Mouse (Mus musculus) small intestine, adult 2 months (tissue): ENCODE data around the gene Rarres2. TPM values are rescaled to one million over a fixed set of nuclear protein-coding genes. Genes with fewer than 3 reads are reported as not detected.

Experiments
- H3K27ac ChIP-seq: fragments of 200-500 bp; 2 replicates; pipeline ENCODE4 v1.5.1; 2012; ENCODE audit warnings: low read depth, low read length, control low read depth, inconsistent platforms; ENCODE audit not compliant: insufficient read depth
- H3K27me3 ChIP-seq: fragments of 200-500 bp; 2 replicates; pipeline ENCODE4 v1.6.1; 2012; ENCODE audit warnings: mild to moderate bottlenecking, moderate library complexity, low read length, inconsistent platforms; ENCODE audit not compliant: control insufficient read depth, insufficient read depth
- H3K36me3 ChIP-seq: fragments of 200-500 bp; 2 replicates; pipeline ENCODE4 v1.6.1; 2012; ENCODE audit warnings: mild to moderate bottlenecking, low read length, control low read depth, inconsistent platforms; ENCODE audit not compliant: control insufficient read depth, insufficient read depth
- H3K4me1 ChIP-seq: fragments of 200-500 bp; 2 replicates; pipeline ENCODE4 v1.6.1; 2012; ENCODE audit warnings: low read length, inconsistent platforms, mixed read lengths; ENCODE audit not compliant: control insufficient read depth, insufficient read depth, insufficient read length
- H3K4me3 ChIP-seq: fragments of 200-500 bp; 2 replicates; pipeline ENCODE4 v1.5.1; 2012; ENCODE audit warnings: low read depth, mild to moderate bottlenecking, control low read depth, inconsistent platforms, low read length, moderate library complexity
- CTCF ChIP-seq: fragments of 200-500 bp; IDR thresholded peaks from 2 replicates; pipeline ENCODE4 v1.5.1; 2012; ENCODE audit warnings: low read depth, mild to moderate bottlenecking, control low read depth, inconsistent platforms, low read length, moderate library complexity, mixed read lengths; ENCODE audit not compliant: insufficient replicate concordance, insufficient read length; ENCODE audit errors: extremely low read depth
- POLR2A ChIP-seq: fragments of 200-500 bp; IDR thresholded peaks from 2 replicates; pipeline ENCODE4 v1.6.1; 2012; ENCODE audit warnings: low read depth, mild to moderate bottlenecking, control low read depth, inconsistent platforms, low read length, moderate library complexity
- WGBS: fragments of 180-500 bp; shearing (Covaris S2); methylation state at CpG from one replicate; pipeline ENCODE4 v1.1.7; 2018; 5-methylcytosine and 5-hydroxymethylcytosine counted together
- polyA plus RNA-seq: library from polyadenylated mRNA; depleted of rRNA; stranded (reverse); fragments of >200 nt; gene quantifications from 2 replicates; pipeline ENCODE4 v1.2.3, GENCODE M21; 2012

The Rarres2 gene
- polyA plus RNA-seq, 1 experiment = 39.8 TPM

GRCm38 (mm10) chr6:48568036-48568984 is 4.3 kb downstream of the Rarres2 start:
- Histone ChIP-seq H3K4me1 (peaks cover 23% of the 10 kb centered on the region), H3K4me3 (peak overlapping the region; percentile 10; the same call in 1 of the 2 replicates), H3K36me3 (no peaks in the 10 kb centered on the region), H3K27ac (no peak overlapping the region), H3K27me3 (no peaks in the 10 kb centered on the region)
- 25% methylated on average over 21 of the region's 21 CpGs for whole genome bisulfite sequencing
- TF ChIP-seq CTCF = no peak
- no peak for TF ChIP-seq POLR2A

GRCm38 (mm10) chr6:48566312-48566711 is 6.3 kb downstream of the Rarres2 start:
- Histone ChIP-seq H3K27me3 (no peaks in the 10 kb centered on the region), H3K36me3 (no peaks in the 10 kb centered on the region), H3K27ac (no peak overlapping the region), H3K4me3 (no peak overlapping the region), H3K4me1 (peaks cover 23% of the 10 kb centered on the region)
- 15% methylated on average over 5 of the region's 5 CpGs for WGBS
- TF ChIP-seq POLR2A (no peak), CTCF (no peak)

- no peak overlapping the region for H3K27ac ChIP-seq
- no peak overlapping the region for H3K4me3 ChIP-seq
- H3K27me3 ChIP-seq = no peaks in the 10 kb centered on the region
- TF ChIP-seq CTCF = no peak
- no peak for TF ChIP-seq POLR2A
- 40% methylated on average over 4 of the region's 4 CpGs for WGBS
- H3K4me1 ChIP-seq = peaks cover 23% of the 10 kb centered on the region
- H3K36me3 ChIP-seq = no peaks in the 10 kb centered on the region
These were observed 6.8 kb downstream of the Rarres2 start for GRCm38 (mm10) chr6:48565693-48566310.

GRCm38 (mm10) chr6:48555956-48556355 is 16.6 kb downstream of the Rarres2 start:
- no peak for TF ChIP-seq CTCF
- no peak for TF ChIP-seq POLR2A
- Histone ChIP-seq H3K27me3 (no peaks in the 10 kb centered on the region), H3K4me3 (no peak overlapping the region), H3K36me3 (no peaks in the 10 kb centered on the region), H3K4me1 (peaks cover 8% of the 10 kb centered on the region; the same call in 1 of the 2 replicates), H3K27ac (no peak overlapping the region)
- WGBS = 84% methylated on average over 3 of the region's 3 CpGs

- Histone ChIP-seq H3K27me3 (no peaks in the 10 kb centered on the region), H3K4me1 (peaks cover 8% of the 10 kb centered on the region; the same call in 1 of the 2 replicates), H3K4me3 (peak overlapping the region; percentile 64), H3K27ac (peak overlapping the region; percentile 91), H3K36me3 (no peaks in the 10 kb centered on the region)
- WGBS = 26% methylated on average over 14 of the region's 14 CpGs
- TF ChIP-seq POLR2A = no peak
- no peak for TF ChIP-seq CTCF
These were observed 17.3 kb downstream of the Rarres2 start for GRCm38 (mm10) chr6:48555104-48555890.

GRCm38 (mm10) chr6:48554280-48555103 is 18.1 kb downstream of the Rarres2 start, which contains the start of gene Lrrc61:
TSS of gene Lrrc61 (plus strand) at chr6:48554796.
- Histone ChIP-seq H3K27me3 (no peaks in the 10 kb centered on the region), H3K4me3 (peak within 1 kb of the TSS; percentile 64), H3K4me1 (peaks cover 8% of the 10 kb centered on the region; the same call in 1 of the 2 replicates), H3K27ac (peak within 1 kb of the TSS; percentile 91), H3K36me3 (no peaks in the 10 kb centered on the region)
- WGBS = 1% methylated on average over 39 of the region's 39 CpGs
- TF ChIP-seq POLR2A = peak; percentile 69; the same call in 1 of the 2 replicates
- no peak for TF ChIP-seq CTCF
